Mouse (Mus musculus) spleen, adult 2 months (tissue): ENCODE results near the gene Senp2.

Experiments used
- CTCF ChIP-seq: fragments of 200-500 bp; IDR thresholded peaks from 2 replicates; pipeline ENCODE4 v1.5.1; 2011; ENCODE audit warnings: mild to moderate bottlenecking, inconsistent platforms; ENCODE audit not compliant: insufficient read depth, insufficient read length, insufficient replicate concordance; ENCODE audit errors: extremely low read depth
- POLR2A ChIP-seq: fragments of 200-500 bp; IDR thresholded peaks from 2 replicates; pipeline ENCODE4 v1.6.1; 2011; ENCODE audit warnings: low read depth, low read length, inconsistent platforms

GRCm38 (mm10) chr16:22038554-22038953 lies 29.3 kb downstream of the Senp2 start:
- TF ChIP-seq CTCF: no peak
- TF ChIP-seq POLR2A: no peak
